Mouse (Mus musculus) MEL (cell line): ENCODE data around the gene Fos.

Source experiments
- CTCF ChIP-seq, 3 experiments: IDR thresholded peaks in 2 of 3; conservative IDR thresholded peaks in 1 of 3; 2 replicates each; pipeline ENCODE4 v1.5.1; 2011 to 2012; ENCODE audit warnings: low read length in 3 of 3, low read depth in 2 of 3, mild to moderate bottlenecking in 2 of 3, improper control_type of control experiment in 1 of 3, inconsistent platforms in 1 of 3, mixed read lengths in 1 of 3, moderate library complexity in 1 of 3; ENCODE audit not compliant: control insufficient read depth in 1 of 3, insufficient read depth in 1 of 3, poor library complexity in 1 of 3, severe bottlenecking in 1 of 3
- MAFK ChIP-seq: IDR thresholded peaks from 2 replicates; pipeline ENCODE4 v1.6.1; 2011; ENCODE audit warnings: low read depth, mild to moderate bottlenecking, low read length, improper control_type of control experiment, borderline replicate concordance
- POLR2A ChIP-seq, 2 experiments: IDR thresholded peaks; 2 replicates each; pipeline ENCODE4 v1.6.1; 2011 to 2012; ENCODE audit warnings: low read length in 2 of 2, mild to moderate bottlenecking in 2 of 2, control low read depth in 1 of 2, improper control_type of control experiment in 1 of 2, low read depth in 1 of 2, moderate library complexity in 1 of 2; ENCODE audit not compliant: control insufficient read depth in 1 of 2, insufficient read depth in 1 of 2, poor library complexity in 1 of 2
- POLR2AphosphoS2 ChIP-seq: IDR thresholded peaks from 2 replicates; pipeline ENCODE4 v1.6.1; 2011; ENCODE audit warnings: low read length, improper control_type of control experiment
- USF1 ChIP-seq: IDR thresholded peaks from 2 replicates; pipeline ENCODE4 v1.6.1; 2014; ENCODE audit warnings: low read depth, mild to moderate bottlenecking, inconsistent platforms, low read length, improper control_type of control experiment, moderate library complexity
- ZMIZ1 ChIP-seq: IDR thresholded peaks from 2 replicates; pipeline ENCODE4 v1.6.1; 2012; ENCODE audit warnings: low read depth, mild to moderate bottlenecking, inconsistent platforms, low read length, improper control_type of control experiment, moderate library complexity
- ZNF384 ChIP-seq: IDR thresholded peaks from 2 replicates; pipeline ENCODE4 v1.6.1; 2012; ENCODE audit warnings: low read depth, mild to moderate bottlenecking, inconsistent platforms, low read length, improper control_type of control experiment

GRCm38 (mm10) chr12:85492084-85492645 lies 18.5 kb downstream of the Fos start:
- TF ChIP-seq USF1 (no peak), CTCF (IDR thresholded peaks at IDR 0.05 in 2 of 3, conservative IDR thresholded peaks at IDR 0.05 in 1 of 3; ENCODE audit: control insufficient read depth in 1 of 3, insufficient read depth in 1 of 3, low read depth in 2 of 3, low read length in 3 of 3, poor library complexity in 1 of 3, severe bottlenecking in 1 of 3) (peak; percentile 48 to 81 (median 70)), MAFK (no peak), ZNF384 (0 out of 2 replicates have a peak, but pooled peaks have one; percentile 28), POLR2A (IDR thresholded peaks at IDR 0.05; ENCODE audit: control insufficient read depth in 1 of 2, insufficient read depth in 1 of 2, low read depth in 1 of 2, low read length in 2 of 2, poor library complexity in 1 of 2) (no peak), POLR2AphosphoS2 (no peak), ZMIZ1 (no peak)
